ENCODE assay signal across 7 mouse cellular contexts in genomic region chr2:180118661-180119438, GRCm38 (mm10). TPM values are rescaled to one million over a fixed set of nuclear protein-coding genes. Genes with fewer than 3 reads are reported as not detected.
DNase-seq lines count a peak whose midpoint lies in the region; ATAC-seq lines count a peak whose summit lies in the region.

TSS of gene Osbpl2 (plus strand) at chr2:180119306.

- ATAC-seq in embryonic facial prominence, embryonic 11.5 days (replicated peaks; ENCODE audit: insufficient number of reproducible peaks, low FRiP score, low TSS enrichment, low read depth), result peak; percentile 98
- peak; percentile 83 for ATAC-seq in granulocyte monocyte progenitor cell, adult 5-6 weeks (replicated peaks; ENCODE audit: poor library complexity, severe bottlenecking)
- peak; percentile 97 for ATAC-seq in midbrain, embryonic 13.5 days

- DNase-seq in adrenal gland, postnatal 14 days, result peak; percentile 100
- DNase-seq in embryonic facial prominence, embryonic 11.5 days (ENCODE audit: low spot score), result peak; percentile 97
- DNase-seq in kidney, adult 11 months, result peak; percentile 100
- DNase-seq in limb, embryonic 10.5 days (ENCODE audit: low spot score), result peak; percentile 98
- DNase-seq in spleen, adult 12 weeks (ENCODE audit: low spot score), result peak; percentile 99

- WGBS in embryonic facial prominence, embryonic 11.5 days, result 0% methylated on average over 55 of the region's 55 CpGs
- WGBS in limb, embryonic 10.5 days, result under 1% methylated on average over 55 of the region's 55 CpGs
- WGBS in midbrain, embryonic 13.5 days, result 0% methylated on average over 53 of the region's 55 CpGs

- H3K4me1 ChIP-seq in embryonic facial prominence, embryonic 11.5 days (ENCODE audit: control insufficient read depth, insufficient read depth, low read length), result peaks cover 3% of the 10 kb centered on the region
- peaks cover 25% of the 10 kb centered on the region for H3K4me1 ChIP-seq in limb, embryonic 10.5 days
- H3K4me1 ChIP-seq in midbrain, embryonic 13.5 days (replicated peaks), result peaks cover 64% of the 10 kb centered on the region

- H3K9ac ChIP-seq in embryonic facial prominence, embryonic 11.5 days (replicated peaks; ENCODE audit: low read length), result peak within 1 kb of the TSS; percentile 82
- H3K9ac ChIP-seq in midbrain, embryonic 13.5 days (replicated peaks), result peak within 1 kb of the TSS; percentile 92

- H3K9me3 ChIP-seq in embryonic facial prominence, embryonic 11.5 days (replicated peaks; ENCODE audit: control insufficient read depth, low read length), result no peaks in the 10 kb centered on the region
- no peaks in the 10 kb centered on the region for H3K9me3 ChIP-seq in limb, embryonic 10.5 days (replicated peaks)
- H3K9me3 ChIP-seq in midbrain, embryonic 13.5 days, result no peaks in the 10 kb centered on the region

- H3K4me3 ChIP-seq in embryonic facial prominence, embryonic 11.5 days (ENCODE audit: low read depth, low read length), result peak within 1 kb of the TSS; percentile 78
- peak within 1 kb of the TSS; percentile 81 for H3K4me3 ChIP-seq in limb, embryonic 10.5 days
- H3K4me3 ChIP-seq in midbrain, embryonic 13.5 days (replicated peaks), result peak within 1 kb of the TSS; percentile 92

- peak within 1 kb of the TSS; percentile 83 for H3K4me2 ChIP-seq in embryonic facial prominence, embryonic 11.5 days (ENCODE audit: low read depth, low read length)
- peak within 1 kb of the TSS; percentile 98 for H3K4me2 ChIP-seq in midbrain, embryonic 13.5 days (replicated peaks)

- H3K27ac ChIP-seq in embryonic facial prominence, embryonic 11.5 days (replicated peaks; ENCODE audit: low read depth, low read length), result no peak within 1 kb of the TSS
- H3K27ac ChIP-seq in limb, embryonic 10.5 days, result peak within 1 kb of the TSS; percentile 80
- peak within 1 kb of the TSS; percentile 90 for H3K27ac ChIP-seq in midbrain, embryonic 13.5 days

- no peaks in the 10 kb centered on the region for H3K36me3 ChIP-seq in embryonic facial prominence, embryonic 11.5 days (replicated peaks; ENCODE audit: control insufficient read depth, insufficient read depth, low read depth, low read length)
- peaks cover 3% of the 10 kb centered on the region; the same call in 1 of the 2 replicates for H3K36me3 ChIP-seq in limb, embryonic 10.5 days
- peaks cover 7% of the 10 kb centered on the region; the same call in 1 of the 2 replicates for H3K36me3 ChIP-seq in midbrain, embryonic 13.5 days

- H3K27me3 ChIP-seq in embryonic facial prominence, embryonic 11.5 days (ENCODE audit: control insufficient read depth, insufficient read depth, low read length), result no peaks in the 10 kb centered on the region
- H3K27me3 ChIP-seq in limb, embryonic 10.5 days (ENCODE audit: low read depth, poor library complexity, severe bottlenecking), result peaks cover 7% of the 10 kb centered on the region; the same call in 1 of the 2 replicates
- H3K27me3 ChIP-seq in midbrain, embryonic 13.5 days, result no peaks in the 10 kb centered on the region

RNA-seq across cellular contexts. Expression of gene Osbpl2, which starts in this region (rescaled TPM):
- 36.1 and 36.2 TPM in 2 replicates for total RNA-seq in adrenal gland, postnatal 14 days (2021)
- 31.5 and 33.0 TPM in 2 replicates for polyA plus RNA-seq in embryonic facial prominence, embryonic 11.5 days (2014; fragmentation: Nextera tagmentation; extraction: Ambion mirVana)
- 35.1 and 35.9 TPM in 2 replicates for total RNA-seq in granulocyte monocyte progenitor cell, adult 5-6 weeks (2014; fragmentation: Nextera tagmentation)
- total RNA-seq in granulocyte monocyte progenitor cell, adult 5-6 weeks (2017), result 27.3 and 32.2 TPM in 2 replicates
- 18.5 and 25.6 TPM in 2 replicates for polyA plus RNA-seq in limb, embryonic 10.5 days (2016; fragmentation: Nextera tagmentation; extraction: Ambion mirVana)
- polyA plus RNA-seq in midbrain, embryonic 13.5 days (2015; fragmentation: Nextera tagmentation; extraction: Ambion mirVana), result 60.6 and 66.1 TPM in 2 replicates
